Mouse (Mus musculus): Measurements from ENCODE around the gene Stradb. TPM values are rescaled to one million over a fixed set of nuclear protein-coding genes. Genes with fewer than 3 reads are reported as not detected.

The Stradb gene
- polyA plus RNA-seq, 1 experiment: 6.0 TPM

GRCm38 (mm10) chr1:58945960-58946670, 27.2 kb upstream of the Stradb start:
- Histone ChIP-seq H3K79me2 (ENCODE audit: control insufficient read depth, insufficient read depth) (peaks cover 49% of the 10 kb centered on the region), H3K4me3 (ENCODE audit: insufficient read depth, poor library complexity, severe bottlenecking) (no peak overlapping the region), H3ac (ENCODE audit: control insufficient read depth, insufficient read length, low read depth) (no peak overlapping the region), H3K36me3 (ENCODE audit: control insufficient read depth, insufficient read depth) (peaks cover 19% of the 10 kb centered on the region), H3K79me3 (ENCODE audit: low read depth) (peaks cover 40% of the 10 kb centered on the region), H3K27me3 (ENCODE audit: control insufficient read depth, insufficient read depth, insufficient read length) (no peaks in the 10 kb centered on the region)
- TF ChIP-seq MYOG (IDR thresholded peaks at IDR 0.05; ENCODE audit: control insufficient read depth, extremely low read depth, insufficient read length): no peak
- TF ChIP-seq USF1 (IDR thresholded peaks at IDR 0.05; ENCODE audit: low read depth): peak; percentile 60
- TF ChIP-seq MAX (IDR thresholded peaks at IDR 0.05): peak; percentile 51

- H3K4me3 ChIP-seq (ENCODE audit: insufficient read depth, poor library complexity, severe bottlenecking): no peak overlapping the region
These were observed 26.6 kb upstream of the Stradb start for GRCm38 (mm10) chr1:58946718-58947117.

GRCm38 (mm10) chr1:58949561-58950106, 23.7 kb upstream of the Stradb start:
- TF ChIP-seq MYOD1 (IDR thresholded peaks at IDR 0.05; ENCODE audit: control insufficient read depth, insufficient read length, low read depth): no peak
- TF ChIP-seq MYOG (IDR thresholded peaks at IDR 0.05; ENCODE audit: control insufficient read depth, extremely low read depth, insufficient read length): no peak
- no peak for TF ChIP-seq MAX (IDR thresholded peaks at IDR 0.05)
- no peak for TF ChIP-seq FOSL1 (IDR thresholded peaks at IDR 0.05; ENCODE audit: insufficient read depth, low read length, poor library complexity, severe bottlenecking)
- no peak for TF ChIP-seq CEBPB (IDR thresholded peaks at IDR 0.05; ENCODE audit: low read depth)
- TF ChIP-seq USF1 (IDR thresholded peaks at IDR 0.05; ENCODE audit: low read depth): no peak
- no peak for TF ChIP-seq CTCF (IDR thresholded peaks at IDR 0.05; ENCODE audit: control insufficient read depth, insufficient read depth, insufficient read length)
- Histone ChIP-seq H3K4me3 (ENCODE audit: insufficient read depth, poor library complexity, severe bottlenecking) (no peak overlapping the region), H3K79me2 (ENCODE audit: control insufficient read depth, insufficient read depth) (peaks cover 83% of the 10 kb centered on the region), H3K79me3 (ENCODE audit: low read depth) (peaks cover 65% of the 10 kb centered on the region), H3K27me3 (ENCODE audit: control insufficient read depth, insufficient read depth, insufficient read length) (no peaks in the 10 kb centered on the region), H3ac (ENCODE audit: control insufficient read depth, insufficient read length, low read depth) (no peak overlapping the region), H3K36me3 (ENCODE audit: control insufficient read depth, insufficient read depth) (peaks cover 16% of the 10 kb centered on the region)

More at GRCm38 (mm10) chr1:58946718-58947117, 26.6 kb upstream of the Stradb start:
- no peak for TF ChIP-seq USF1 (IDR thresholded peaks at IDR 0.05; ENCODE audit: low read depth)
- no peak for TF ChIP-seq CEBPB (IDR thresholded peaks at IDR 0.05; ENCODE audit: low read depth)
- TF ChIP-seq MYOD1 (IDR thresholded peaks at IDR 0.05; ENCODE audit: control insufficient read depth, insufficient read length, low read depth): peak; percentile 23
- no peak for TF ChIP-seq FOSL1 (IDR thresholded peaks at IDR 0.05; ENCODE audit: insufficient read depth, low read length, poor library complexity, severe bottlenecking)
- TF ChIP-seq MYOG (IDR thresholded peaks at IDR 0.05; ENCODE audit: control insufficient read depth, extremely low read depth, insufficient read length): no peak
- TF ChIP-seq MAX (IDR thresholded peaks at IDR 0.05): no peak
- no peak for TF ChIP-seq CTCF (IDR thresholded peaks at IDR 0.05; ENCODE audit: control insufficient read depth, insufficient read depth, insufficient read length)
- H3K79me2 ChIP-seq (ENCODE audit: control insufficient read depth, insufficient read depth): peaks cover 55% of the 10 kb centered on the region
- no peak overlapping the region for H3ac ChIP-seq (ENCODE audit: control insufficient read depth, insufficient read length, low read depth)
- no peaks in the 10 kb centered on the region for H3K27me3 ChIP-seq (ENCODE audit: control insufficient read depth, insufficient read depth, insufficient read length)
- H3K79me3 ChIP-seq (ENCODE audit: low read depth): peaks cover 40% of the 10 kb centered on the region
- H3K36me3 ChIP-seq (ENCODE audit: control insufficient read depth, insufficient read depth): peaks cover 19% of the 10 kb centered on the region

- peaks cover 95% of the 10 kb centered on the region for H3K79me2 ChIP-seq (ENCODE audit: control insufficient read depth, insufficient read depth)
- peaks cover 78% of the 10 kb centered on the region for H3K79me3 ChIP-seq (ENCODE audit: low read depth)
- no peak overlapping the region for H3K4me3 ChIP-seq (ENCODE audit: insufficient read depth, poor library complexity, severe bottlenecking)
- peak; percentile 90 for TF ChIP-seq USF1 (IDR thresholded peaks at IDR 0.05; ENCODE audit: low read depth)
- TF ChIP-seq CTCF (IDR thresholded peaks at IDR 0.05; ENCODE audit: control insufficient read depth, insufficient read depth, insufficient read length): no peak
- TF ChIP-seq MYOG (IDR thresholded peaks at IDR 0.05; ENCODE audit: control insufficient read depth, extremely low read depth, insufficient read length): no peak
- peak; percentile 93 for TF ChIP-seq MAX (IDR thresholded peaks at IDR 0.05)
- TF ChIP-seq CEBPB (IDR thresholded peaks at IDR 0.05; ENCODE audit: low read depth): peak; percentile 85
- no peak for TF ChIP-seq FOSL1 (IDR thresholded peaks at IDR 0.05; ENCODE audit: insufficient read depth, low read length, poor library complexity, severe bottlenecking)
- TF ChIP-seq MYOD1 (IDR thresholded peaks at IDR 0.05; ENCODE audit: control insufficient read depth, insufficient read length, low read depth): no peak
- peaks cover 2% of the 10 kb centered on the region for H3K36me3 ChIP-seq (ENCODE audit: control insufficient read depth, insufficient read depth)
- H3ac ChIP-seq (ENCODE audit: control insufficient read depth, insufficient read length, low read depth): no peak overlapping the region
- H3K27me3 ChIP-seq (ENCODE audit: control insufficient read depth, insufficient read depth, insufficient read length): no peaks in the 10 kb centered on the region
These were observed 22.2 kb upstream of the Stradb start for GRCm38 (mm10) chr1:58950899-58951648.

GRCm38 (mm10) chr1:58951841-58952240, 21.5 kb upstream of the Stradb start:
- H3K79me2 ChIP-seq (ENCODE audit: control insufficient read depth, insufficient read depth): peaks cover 100% of the 10 kb centered on the region
- TF ChIP-seq CEBPB (IDR thresholded peaks at IDR 0.05; ENCODE audit: low read depth) (no peak), MAX (IDR thresholded peaks at IDR 0.05) (no peak), CTCF (IDR thresholded peaks at IDR 0.05; ENCODE audit: control insufficient read depth, insufficient read depth, insufficient read length) (no peak), USF1 (IDR thresholded peaks at IDR 0.05; ENCODE audit: low read depth) (no peak), FOSL1 (IDR thresholded peaks at IDR 0.05; ENCODE audit: insufficient read depth, low read length, poor library complexity, severe bottlenecking) (no peak), MYOG (IDR thresholded peaks at IDR 0.05; ENCODE audit: control insufficient read depth, extremely low read depth, insufficient read length) (no peak), MYOD1 (IDR thresholded peaks at IDR 0.05; ENCODE audit: control insufficient read depth, insufficient read length, low read depth) (no peak)
- no peak overlapping the region for H3K4me3 ChIP-seq (ENCODE audit: insufficient read depth, poor library complexity, severe bottlenecking)
- peaks cover 80% of the 10 kb centered on the region for H3K79me3 ChIP-seq (ENCODE audit: low read depth)
- no peaks in the 10 kb centered on the region for H3K36me3 ChIP-seq (ENCODE audit: control insufficient read depth, insufficient read depth)
- no peak overlapping the region for H3ac ChIP-seq (ENCODE audit: control insufficient read depth, insufficient read length, low read depth)
- no peaks in the 10 kb centered on the region for H3K27me3 ChIP-seq (ENCODE audit: control insufficient read depth, insufficient read depth, insufficient read length)
